Mouse (Mus musculus): ENCODE results near the gene Tmem156.

DNA sequence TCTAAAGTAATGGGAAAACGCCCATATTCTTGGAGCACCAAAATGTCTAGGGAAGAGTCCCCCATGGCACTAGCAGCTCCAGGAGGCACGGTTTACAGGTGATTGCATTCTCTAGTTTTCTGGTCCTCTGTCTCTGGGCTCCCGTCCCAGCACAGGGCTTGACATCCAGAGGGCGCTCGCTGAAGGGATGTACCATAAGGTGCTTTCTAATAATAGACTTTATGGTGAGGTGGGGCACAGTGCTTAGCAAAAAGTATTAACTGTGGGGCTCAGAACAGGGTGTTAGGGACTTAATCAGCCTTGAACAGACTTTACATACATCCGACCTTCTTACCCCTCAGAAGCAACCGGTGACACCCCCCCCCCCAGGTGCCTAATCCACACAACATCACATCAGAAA lies 17.2 kb downstream of the Tmem156 start:
- no peak for TF ChIP-seq HCFC1 (IDR thresholded peaks at IDR 0.05; ENCODE audit: low read depth, low read length)
- TF ChIP-seq USF1 (IDR thresholded peaks at IDR 0.05; ENCODE audit: low read depth, low read length), result no peak

Measured in MEL (cell line).